Mouse (Mus musculus): ENCODE results near the gene Smarcb1.

Smarcb1 gene

GRCm38 (mm10) chr10:75921026-75921725 lies at the start of gene Smarcb1:
Smarcb1 (minus strand) TSS chr10:75921617.
- peak; percentile 87 to 92 for DNase-seq (ENCODE audit: low spot score in 2 of 2)

GRCm38 (mm10) chr10:75954381-75954811 lies 33.0 kb upstream of the Smarcb1 start, which contains the start of gene Gm5134:
Gm5134 (plus strand) TSS chr10:75954514.
- peak in 1 of 2 experiments; percentile 24 for DNase-seq (ENCODE audit: low spot score in 2 of 2)

GRCm38 (mm10) chr10:75951424-75952050 lies 30.1 kb upstream of the Smarcb1 start:
- DNase-seq (ENCODE audit: low spot score in 2 of 2): peak in 1 of 2 experiments; percentile 41

- peak; percentile 24 to 40 for DNase-seq (ENCODE audit: low spot score in 2 of 2)
These were observed 29.4 kb upstream of the Smarcb1 start for GRCm38 (mm10) chr10:75950791-75951210.

- no peak for DNase-seq (ENCODE audit: low spot score in 2 of 2)
These were observed 27.9 kb upstream of the Smarcb1 start for GRCm38 (mm10) chr10:75949053-75950045.

GRCm38 (mm10) chr10:75948079-75948478 lies 26.7 kb upstream of the Smarcb1 start:
- DNase-seq (ENCODE audit: low spot score in 2 of 2): no peak

GRCm38 (mm10) chr10:75945896-75946295 lies 24.5 kb upstream of the Smarcb1 start:
- DNase-seq (ENCODE audit: low spot score in 2 of 2): no peak

- DNase-seq (ENCODE audit: low spot score in 2 of 2): no peak
These were observed 23.8 kb upstream of the Smarcb1 start for GRCm38 (mm10) chr10:75945213-75945612.

- no peak for DNase-seq (ENCODE audit: low spot score in 2 of 2)
These were observed 22.8 kb upstream of the Smarcb1 start for GRCm38 (mm10) chr10:75944066-75944772.

- DNase-seq (ENCODE audit: low spot score in 2 of 2): no peak
These were observed 21.5 kb upstream of the Smarcb1 start, which contains the start of gene Vpreb3 for GRCm38 (mm10) chr10:75942736-75943477. Vpreb3 (plus strand) TSS chr10:75943057.

- no peak for DNase-seq (ENCODE audit: low spot score in 2 of 2)
These were observed 19.8 kb upstream of the Smarcb1 start for GRCm38 (mm10) chr10:75941042-75941824.

- DNase-seq (ENCODE audit: low spot score in 2 of 2): no peak
These were observed 19.1 kb upstream of the Smarcb1 start, which contains the start of gene Gm867 for GRCm38 (mm10) chr10:75940520-75940919. Gm867 (minus strand) TSS chr10:75940672.

GRCm38 (mm10) chr10:75939481-75940234 lies 18.2 kb upstream of the Smarcb1 start:
- DNase-seq (ENCODE audit: low spot score in 2 of 2): no peak

- no peak for DNase-seq (ENCODE audit: low spot score in 2 of 2)
These were observed 16.6 kb upstream of the Smarcb1 start for GRCm38 (mm10) chr10:75937851-75938643.

- DNase-seq (ENCODE audit: low spot score in 2 of 2): no peak
These were observed 15.7 kb upstream of the Smarcb1 start for GRCm38 (mm10) chr10:75936909-75937667.

- peak; percentile 43 to 44 for DNase-seq (ENCODE audit: low spot score in 2 of 2)
These were observed 14.5 kb upstream of the Smarcb1 start, which contains the start of gene Mmp11 for GRCm38 (mm10) chr10:75935680-75936541. Mmp11 (minus strand) TSS chr10:75936496.

All from thymus, postnatal 10 days (tissue).